Mouse (Mus musculus) heart, embryonic 12.5 days (tissue): ENCODE measurements around the gene Smg1. TPM values are rescaled to one million over a fixed set of nuclear protein-coding genes. Genes with fewer than 3 reads are reported as not detected.

Source experiments
- ATAC-seq: fragments of 200-750 bp; cut with Nextera tagmentation; 2 replicates; pipeline ENCODE4 v1.8.0; 2017; ENCODE audit warnings: moderate TSS enrichment, moderate library complexity; ENCODE audit not compliant: insufficient number of reproducible peaks, low FRiP score
- H3K27ac ChIP-seq: fragments of 300-500 bp; sonication (generic); 2 replicates; pipeline ENCODE4 v1.5.1; 2016; ENCODE audit warnings: mild to moderate bottlenecking, moderate library complexity; ENCODE audit not compliant: poor library complexity, severe bottlenecking
- H3K27me3 ChIP-seq: fragments of 300-500 bp; sonication (generic); replicated peaks from 2 replicates; pipeline ENCODE4 v1.6.1; 2016; ENCODE audit warnings: mild to moderate bottlenecking, moderate library complexity
- H3K36me3 ChIP-seq: fragments of 300-500 bp; sonication (generic); 2 replicates; pipeline ENCODE4 v1.6.1; 2016; ENCODE audit warnings: mild to moderate bottlenecking, moderate library complexity
- H3K4me1 ChIP-seq: fragments of 300-500 bp; sonication (generic); replicated peaks from 2 replicates; pipeline ENCODE4 v1.6.1; 2016; ENCODE audit warnings: mild to moderate bottlenecking
- H3K4me2 ChIP-seq: fragments of 300-500 bp; sonication (generic); 2 replicates; pipeline ENCODE4 v1.6.1; 2016; ENCODE audit warnings: mild to moderate bottlenecking, moderate library complexity
- H3K4me3 ChIP-seq: fragments of 300-500 bp; sonication (generic); 2 replicates; pipeline ENCODE4 v1.5.1; 2016; ENCODE audit warnings: mild to moderate bottlenecking
- H3K9ac ChIP-seq: fragments of 300-500 bp; sonication (generic); 2 replicates; pipeline ENCODE4 v1.6.1; 2016; ENCODE audit warnings: mild to moderate bottlenecking, moderate library complexity
- H3K9me3 ChIP-seq: fragments of 300-500 bp; sonication (generic); replicated peaks from 2 replicates; pipeline ENCODE4 v1.6.1; 2016; ENCODE audit warnings: mild to moderate bottlenecking, moderate library complexity
- WGBS: fragments of 180-500 bp; shearing (Covaris S2); methylation state at CpG from one replicate; pipeline ENCODE4 v1.1.7; 2016; 5-methylcytosine and 5-hydroxymethylcytosine counted together
- polyA plus RNA-seq: library from polyadenylated mRNA; unstranded; fragments of >200 nt; fragmentation: Nextera tagmentation; extraction: Ambion mirVana; gene quantifications from 2 replicates; pipeline ENCODE4 v1.2.1, GENCODE M21; 2016

Gene Smg1
- polyA plus RNA-seq: 15.0 and 15.6 TPM in 2 replicates

- Histone ChIP-seq H3K4me3 (peak within 1 kb of the TSS; percentile 92), H3K4me1 (peaks cover 16% of the 10 kb centered on the region; the same call in 1 of the 2 replicates), H3K36me3 (no peaks in the 10 kb centered on the region), H3K27ac (peak within 1 kb of the TSS; percentile 95), H3K4me2 (peak within 1 kb of the TSS; percentile 63), H3K9me3 (0 out of 2 replicates have a peak, but pooled peaks cover 4% of the 10 kb centered on the region), H3K9ac (peak within 1 kb of the TSS; percentile 94), H3K27me3 (no peaks in the 10 kb centered on the region)
- ATAC-seq: peak; percentile 97
- WGBS: 1% methylated on average over 78 of the region's 79 CpGs
These were observed at the start of gene Smg1 for GRCm38 (mm10) chr7:118243453-118244385. Gene Smg1, minus strand, starts transcription at chr7:118243670.

- 66% methylated on average over 2 of the region's 2 CpGs for WGBS
- Histone ChIP-seq H3K4me2 (no peak overlapping the region), H3K36me3 (no peaks in the 10 kb centered on the region), H3K27ac (no peak overlapping the region), H3K27me3 (no peaks in the 10 kb centered on the region), H3K9me3 (peaks cover 7% of the 10 kb centered on the region), H3K9ac (no peak overlapping the region), H3K4me3 (no peak overlapping the region), H3K4me1 (no peaks in the 10 kb centered on the region)
- no peak for ATAC-seq
These were observed 39.7 kb upstream of the Smg1 start for GRCm38 (mm10) chr7:118283186-118283585.

GRCm38 (mm10) chr7:118282543-118282942, 39.1 kb upstream of the Smg1 start:
- no peak overlapping the region for H3K9ac ChIP-seq
- H3K27me3 ChIP-seq: no peaks in the 10 kb centered on the region
- H3K4me2 ChIP-seq: no peak overlapping the region
- H3K27ac ChIP-seq: no peak overlapping the region
- WGBS: 65% methylated on average over 9 of the region's 9 CpGs
- no peaks in the 10 kb centered on the region for H3K4me1 ChIP-seq
- H3K36me3 ChIP-seq: no peaks in the 10 kb centered on the region
- no peak overlapping the region for H3K4me3 ChIP-seq
- ATAC-seq: no peak
- peaks cover 7% of the 10 kb centered on the region for H3K9me3 ChIP-seq

GRCm38 (mm10) chr7:118279521-118279920, 36.1 kb upstream of the Smg1 start:
- ATAC-seq: no peak
- Histone ChIP-seq H3K9me3 (no peaks in the 10 kb centered on the region), H3K36me3 (no peaks in the 10 kb centered on the region), H3K4me2 (no peak overlapping the region), H3K27me3 (no peaks in the 10 kb centered on the region), H3K9ac (no peak overlapping the region), H3K4me3 (no peak overlapping the region), H3K27ac (no peak overlapping the region), H3K4me1 (peaks cover 4% of the 10 kb centered on the region; the same call in 1 of the 2 replicates)
- WGBS: 52% methylated on average over 3 of the region's 3 CpGs

- no peak overlapping the region for H3K4me2 ChIP-seq
- no peak for ATAC-seq
- no peaks in the 10 kb centered on the region for H3K9me3 ChIP-seq
- no peaks in the 10 kb centered on the region for H3K36me3 ChIP-seq
- WGBS: 81% methylated on average over 11 of the region's 11 CpGs
- no peaks in the 10 kb centered on the region for H3K27me3 ChIP-seq
- peaks cover 4% of the 10 kb centered on the region; the same call in 1 of the 2 replicates for H3K4me1 ChIP-seq
- no peak overlapping the region for H3K27ac ChIP-seq
- H3K9ac ChIP-seq: no peak overlapping the region
- no peak overlapping the region for H3K4me3 ChIP-seq
These were observed 34.0 kb upstream of the Smg1 start for GRCm38 (mm10) chr7:118277335-118277910.

GRCm38 (mm10) chr7:118276684-118277334, 33.3 kb upstream of the Smg1 start:
- WGBS: 75% methylated on average over 15 of the region's 15 CpGs
- H3K4me3 ChIP-seq: no peak overlapping the region

GRCm38 (mm10) chr7:118275265-118275664, 31.8 kb upstream of the Smg1 start:
- no peaks in the 10 kb centered on the region for H3K9me3 ChIP-seq
- WGBS: 73% methylated on average over 6 of the region's 6 CpGs
- ATAC-seq: no peak
- H3K27me3 ChIP-seq: no peaks in the 10 kb centered on the region
- no peak overlapping the region for H3K4me2 ChIP-seq
- no peak overlapping the region for H3K9ac ChIP-seq
- no peaks in the 10 kb centered on the region for H3K36me3 ChIP-seq
- peaks cover 4% of the 10 kb centered on the region; the same call in 1 of the 2 replicates for H3K4me1 ChIP-seq
- H3K4me3 ChIP-seq: no peak overlapping the region
- H3K27ac ChIP-seq: no peak overlapping the region

More at GRCm38 (mm10) chr7:118276684-118277334, 33.3 kb upstream of the Smg1 start:
- no peaks in the 10 kb centered on the region for H3K9me3 ChIP-seq
- H3K9ac ChIP-seq: no peak overlapping the region
- no peaks in the 10 kb centered on the region for H3K27me3 ChIP-seq
- no peaks in the 10 kb centered on the region for H3K36me3 ChIP-seq
- H3K4me1 ChIP-seq: peaks cover 4% of the 10 kb centered on the region; the same call in 1 of the 2 replicates
- H3K27ac ChIP-seq: no peak overlapping the region
- no peak overlapping the region for H3K4me2 ChIP-seq
- ATAC-seq: no peak

GRCm38 (mm10) chr7:118274851-118275250, 31.4 kb upstream of the Smg1 start:
- Histone ChIP-seq H3K36me3 (no peaks in the 10 kb centered on the region), H3K4me3 (no peak overlapping the region), H3K27ac (no peak overlapping the region), H3K27me3 (no peaks in the 10 kb centered on the region), H3K4me1 (peaks cover 4% of the 10 kb centered on the region; the same call in 1 of the 2 replicates), H3K9ac (no peak overlapping the region), H3K9me3 (no peaks in the 10 kb centered on the region), H3K4me2 (no peak overlapping the region)
- ATAC-seq: no peak
- 80% methylated on average over 5 of the region's 5 CpGs for WGBS

GRCm38 (mm10) chr7:118274169-118274568, 30.7 kb upstream of the Smg1 start:
- Histone ChIP-seq H3K4me3 (no peak overlapping the region), H3K27me3 (no peaks in the 10 kb centered on the region), H3K4me1 (peaks cover 4% of the 10 kb centered on the region; the same call in 1 of the 2 replicates), H3K9ac (no peak overlapping the region), H3K36me3 (no peaks in the 10 kb centered on the region), H3K4me2 (no peak overlapping the region), H3K27ac (no peak overlapping the region), H3K9me3 (no peaks in the 10 kb centered on the region)
- WGBS: 87% methylated on average over 7 of the region's 7 CpGs
- no peak for ATAC-seq

- Histone ChIP-seq H3K27ac (no peak overlapping the region), H3K4me1 (no peaks in the 10 kb centered on the region; the same call in 1 of the 2 replicates), H3K4me3 (no peak overlapping the region), H3K9ac (no peak overlapping the region), H3K9me3 (no peaks in the 10 kb centered on the region), H3K4me2 (no peak overlapping the region), H3K27me3 (no peaks in the 10 kb centered on the region), H3K36me3 (no peaks in the 10 kb centered on the region)
- 73% methylated on average over 6 of the region's 6 CpGs for WGBS
- no peak for ATAC-seq
These were observed 22.6 kb upstream of the Smg1 start for GRCm38 (mm10) chr7:118266099-118266498.

- Histone ChIP-seq H3K4me2 (no peak overlapping the region), H3K27me3 (no peaks in the 10 kb centered on the region), H3K9me3 (no peaks in the 10 kb centered on the region), H3K4me3 (no peak overlapping the region), H3K4me1 (no peaks in the 10 kb centered on the region; the same call in 1 of the 2 replicates), H3K36me3 (no peaks in the 10 kb centered on the region), H3K27ac (no peak overlapping the region), H3K9ac (no peak overlapping the region)
- WGBS: 57% methylated on average over 1 of the region's 1 CpGs
- ATAC-seq: no peak
These were observed 20.1 kb upstream of the Smg1 start for GRCm38 (mm10) chr7:118263606-118264005.
